Comparison of ENCODE assay signal across 8 mouse cellular contexts in genomic region chr6:120356478-120356877, GRCm38 (mm10). TPM values are rescaled to one million over a fixed set of nuclear protein-coding genes. Genes with fewer than 3 reads are reported as not detected.
A peak's percentile ranks its signal among the peaks of the same experiment; 100 is the strongest.
DNase-seq lines count a peak whose midpoint lies in the region; ATAC-seq and TF ChIP-seq lines count a peak whose summit lies in the region.

No protein-coding gene starts in this region.

- peak overlapping the region; percentile 63 for H3K4me2 ChIP-seq in limb, embryonic 15.5 days

- 0 out of 2 replicates have a peak, but pooled peaks cover 1% of the 10 kb centered on the region for H3K36me3 ChIP-seq in heart, adult 2 months (ENCODE audit: control insufficient read depth, insufficient read depth, low read length)
- H3K36me3 ChIP-seq in erythroblast, embryonic 14.5 days (ENCODE audit: control insufficient read depth) = peaks cover 36% of the 10 kb centered on the region
- peaks cover 6% of the 10 kb centered on the region for H3K36me3 ChIP-seq in limb, embryonic 15.5 days
- no peaks in the 10 kb centered on the region for H3K36me3 ChIP-seq in thymus, adult 2 months (ENCODE audit: control insufficient read depth, insufficient read depth, low read length)

- no peak for TF ChIP-seq EP300 in heart, adult 2 months (IDR thresholded peaks at IDR 0.05; ENCODE audit: insufficient read depth, low read depth, low read length)

- no peaks in the 10 kb centered on the region for H3K27me3 ChIP-seq in heart, adult 2 months (ENCODE audit: control insufficient read depth, insufficient read depth, low read length)
- H3K27me3 ChIP-seq in erythroblast, embryonic 14.5 days (ENCODE audit: control insufficient read depth) = no peaks in the 10 kb centered on the region
- H3K27me3 ChIP-seq in limb, embryonic 15.5 days = no peaks in the 10 kb centered on the region
- no peaks in the 10 kb centered on the region for H3K27me3 ChIP-seq in thymus, adult 2 months (ENCODE audit: control insufficient read depth, insufficient read depth, low read length)

- ATAC-seq in limb, embryonic 15.5 days (ENCODE audit: insufficient number of reproducible peaks, low FRiP score, low TSS enrichment, low read depth) = no peak

- intact Hi-C loops in heart, adult 2 months (cut with DNase I) = no loop called here
- intact Hi-C loops in heart, postnatal 36 days (cut with DNase I) = no loop called here

- H3K4me1 ChIP-seq in heart, adult 2 months (ENCODE audit: control insufficient read depth, insufficient read depth, low read length) = peaks cover 2% of the 10 kb centered on the region; the same call in 1 of the 2 replicates
- peaks cover 28% of the 10 kb centered on the region for H3K4me1 ChIP-seq in erythroblast, embryonic 14.5 days (ENCODE audit: control insufficient read depth)
- H3K4me1 ChIP-seq in limb, embryonic 15.5 days = peaks cover 6% of the 10 kb centered on the region
- H3K4me1 ChIP-seq in thymus, adult 2 months (replicated peaks; ENCODE audit: control insufficient read depth, insufficient read depth, low read length) = no peaks in the 10 kb centered on the region

- H3K9me3 ChIP-seq in erythroblast, embryonic 14.5 days (ENCODE audit: control insufficient read depth, low read length) = no peaks in the 10 kb centered on the region
- no peaks in the 10 kb centered on the region for H3K9me3 ChIP-seq in limb, embryonic 15.5 days

- no peak for DNase-seq in heart, adult 2 months
- DNase-seq in heart, postnatal 36 days = no peak
- DNase-seq in 3T3-L1 (ENCODE audit: low read depth, low spot score) = peak; percentile 11
- no peak for DNase-seq in thymus, adult 2 months
- DNase-seq in spleen, postnatal 14 days (ENCODE audit: low spot score in 2 of 2) = no peak
- no peak for DNase-seq in gastrocnemius, adult 8-10 months (ENCODE audit: low spot score in 2 of 2)

- H3K79me2 ChIP-seq in heart, adult 2 months (replicated peaks; ENCODE audit: control insufficient read depth, insufficient read depth, low read length) = no peaks in the 10 kb centered on the region

- TF ChIP-seq CTCF in heart, adult 2 months (IDR thresholded peaks at IDR 0.05) = no peak
- no peak for TF ChIP-seq CTCF in thymus, adult 2 months (IDR thresholded peaks at IDR 0.05; ENCODE audit: borderline replicate concordance, control insufficient read depth, extremely low read depth, insufficient read depth, low read length, poor library complexity)

- WGBS in heart, adult 2 months = 20% methylated on average over 5 of the region's 5 CpGs
- WGBS in limb, embryonic 15.5 days = 26% methylated on average over 5 of the region's 5 CpGs
- 23% methylated on average over 5 of the region's 5 CpGs for WGBS in thymus, adult 2 months

- H3K27ac ChIP-seq in heart, adult 2 months = peak overlapping the region; percentile 64; the same call in 1 of the 2 replicates
- peak overlapping the region; percentile 90; the same call in 1 of the 2 replicates for H3K27ac ChIP-seq in limb, embryonic 15.5 days
- H3K27ac ChIP-seq in thymus, adult 2 months (ENCODE audit: control insufficient read depth, insufficient read depth, low read length) = no peak overlapping the region

- 0 out of 2 replicates have a peak overlapping the region, but pooled peaks have one; percentile 54 for H3K9ac ChIP-seq in heart, adult 2 months (ENCODE audit: low read depth, low read length)
- peak overlapping the region; percentile 56 for H3K9ac ChIP-seq in limb, embryonic 15.5 days

- peak overlapping the region; percentile 57 for H3K4me3 ChIP-seq in heart, adult 2 months
- H3K4me3 ChIP-seq in erythroblast, embryonic 14.5 days (replicated peaks) = peak overlapping the region; percentile 69
- H3K4me3 ChIP-seq in limb, embryonic 15.5 days = peak overlapping the region; percentile 59
- no peak overlapping the region for H3K4me3 ChIP-seq in thymus, adult 2 months (ENCODE audit: control insufficient read depth, insufficient read depth, low read length)

- no peak for TF ChIP-seq POLR2A in heart, adult 2 months (IDR thresholded peaks at IDR 0.05; ENCODE audit: insufficient read depth, low read depth, low read length)
- TF ChIP-seq POLR2A in thymus, adult 2 months (IDR thresholded peaks at IDR 0.05; ENCODE audit: control insufficient read depth, extremely low read depth, insufficient read depth, low read length, poor library complexity) = no peak

RNA-seq across cellular contexts. Expression of gene Kdm5a, which starts 7.4 kb away (rescaled TPM):
- total RNA-seq in heart, adult 2 months (2021) = 10 to 100 TPM; 27.6 to 28.8 TPM
- 3.4 and 6.5 TPM in 2 replicates for polyA plus RNA-seq in heart, adult 2 months (2012; rRNA removed)
- total RNA-seq in heart, postnatal 36 days (2021) = 10 to 100 TPM; 31.4 to 33.9 TPM
- 0.52 and 0.66 TPM in 2 replicates for polyA plus RNA-seq in erythroblast, embryonic 14.5 days (2012)
- 41.7 and 43.3 TPM in 2 replicates for polyA plus RNA-seq in limb, embryonic 15.5 days (2015; fragmentation: Nextera tagmentation; extraction: Ambion mirVana)
- polyA plus RNA-seq in thymus, adult 2 months (2012; rRNA removed) = 12.9 and 13.2 TPM in 2 replicates
- total RNA-seq in gastrocnemius, adult 8-10 months (2022) = 10 to 100 TPM; 18.2 to 21.1 (median 19.1) TPM

RNA-seq across cellular contexts. Expression of gene Ccdc77, which starts 7.7 kb away (rescaled TPM):
- total RNA-seq in heart, adult 2 months (2021) = 1 to 10 TPM; 3.7 to 4.0 TPM
- 2.6 and 6.6 TPM in 2 replicates for polyA plus RNA-seq in heart, adult 2 months (2012; rRNA removed)
- 1 to 10 TPM; 4.1 to 5.8 TPM for total RNA-seq in heart, postnatal 36 days (2021)
- polyA plus RNA-seq in erythroblast, embryonic 14.5 days (2012) = 0.93 and 0.95 TPM in 2 replicates
- polyA plus RNA-seq in limb, embryonic 15.5 days (2015; fragmentation: Nextera tagmentation; extraction: Ambion mirVana) = 21.8 and 22.7 TPM in 2 replicates
- 7.6 and 7.8 TPM in 2 replicates for polyA plus RNA-seq in thymus, adult 2 months (2012; rRNA removed)
- 1 to 10 TPM; 2.4 to 2.9 (median 2.7) TPM for total RNA-seq in gastrocnemius, adult 8-10 months (2022)
